Mouse (Mus musculus) megakaryocyte, embryonic 14.5 days (primary cell): Measurements from ENCODE around the gene Ucp2.

Experiments
- FLI1 ChIP-seq: IDR thresholded peaks from 2 replicates; pipeline ENCODE4 v1.6.1; 2012; ENCODE audit warnings: low read length, inconsistent platforms, mixed read lengths
- GATA1 ChIP-seq: IDR thresholded peaks from 3 replicates; pipeline ENCODE4 v1.6.1; 2012; ENCODE audit warnings: mixed read lengths, low read length, inconsistent platforms, borderline replicate concordance

- no peak for TF ChIP-seq GATA1
- no peak for TF ChIP-seq FLI1
These were observed 5.8 kb upstream of the Ucp2 start for GRCm38 (mm10) chr7:100487301-100487700.
